Mouse (Mus musculus): Measurements from ENCODE around the gene Rap1b.

The Rap1b gene

GRCm38 (mm10) chr10:117818600-117818999 is 27.2 kb downstream of the Rap1b start:
- WGBS, result 82% methylated on average over 6 of the region's 6 CpGs

DNA sequence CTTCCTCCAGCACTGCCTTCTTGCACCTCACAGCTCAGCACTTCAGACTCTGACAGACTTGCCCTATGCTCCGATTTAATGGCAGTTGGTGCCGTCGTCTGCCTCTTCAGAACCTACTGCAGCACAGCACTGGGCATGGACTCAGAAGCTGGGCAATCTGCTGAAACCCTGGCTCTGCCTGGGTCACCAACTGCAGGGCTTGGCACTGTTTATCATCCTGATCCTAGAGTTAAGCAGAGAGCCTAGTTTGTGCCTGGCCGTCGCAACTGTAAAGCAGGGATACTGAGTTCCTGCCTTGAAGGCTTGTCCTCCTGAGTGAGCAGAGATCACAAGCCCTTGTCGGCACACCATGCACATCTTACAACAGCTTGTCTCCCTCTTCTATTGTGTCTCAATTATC is 29.1 kb downstream of the Rap1b start:
- WGBS, result 90% methylated on average over 6 of the region's 6 CpGs

DNA sequence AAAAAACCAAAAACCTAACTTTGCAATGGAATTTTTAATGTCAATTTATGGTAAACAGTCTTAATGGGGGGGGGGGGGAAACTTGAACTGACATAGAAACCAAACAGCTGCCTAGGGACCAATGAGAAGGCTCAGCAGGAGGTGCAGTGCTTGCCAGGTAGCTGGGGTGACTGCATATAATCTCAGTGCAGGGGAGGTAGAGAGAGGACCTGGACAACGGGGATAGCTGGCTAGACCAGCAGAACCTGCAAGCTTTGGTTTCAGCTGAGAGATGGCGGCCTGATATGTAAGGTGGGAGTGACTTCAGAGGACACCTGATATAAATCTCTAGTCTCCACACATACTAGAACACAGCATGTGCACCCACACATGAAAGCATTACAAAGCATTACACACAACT is 33.3 kb downstream of the Rap1b start:
- 93% methylated on average over 2 of the region's 2 CpGs for WGBS

GRCm38 (mm10) chr10:117811555-117811954 is 34.3 kb downstream of the Rap1b start:
- WGBS, result 95% methylated on average over 8 of the region's 8 CpGs

DNA sequence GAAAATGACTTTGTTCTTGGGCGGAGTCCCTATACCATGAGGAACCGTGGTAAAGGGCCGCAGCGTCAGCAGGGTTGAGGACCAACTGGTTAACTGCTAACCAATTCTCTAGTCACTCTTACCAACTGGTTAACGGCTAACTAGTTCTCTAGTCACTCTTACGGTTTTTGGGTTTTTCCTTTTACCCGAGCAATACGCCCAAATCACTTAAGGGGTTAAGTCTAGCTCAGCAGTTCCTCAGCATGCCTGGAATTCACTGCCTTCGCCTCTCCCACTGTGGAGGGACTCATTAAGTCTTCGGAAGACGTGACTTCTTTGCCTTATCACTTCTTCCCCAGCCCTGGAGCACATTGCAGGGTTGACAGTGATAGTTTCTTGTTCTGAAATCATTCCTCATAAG is 35.3 kb downstream of the Rap1b start:
- 80% methylated on average over 11 of the region's 11 CpGs for WGBS

GRCm38 (mm10) chr10:117808068-117808467 is 37.8 kb downstream of the Rap1b start:
- WGBS, result 84% methylated on average over 6 of the region's 6 CpGs

- 50% methylated on average over 9 of the region's 9 CpGs for WGBS
These were observed 39.9 kb downstream of the Rap1b start for GRCm38 (mm10) chr10:117805919-117806318.

- 88% methylated on average over 31 of the region's 31 CpGs for WGBS
These were observed 41.7 kb downstream of the Rap1b start for GRCm38 (mm10) chr10:117803870-117804850.

DNA sequence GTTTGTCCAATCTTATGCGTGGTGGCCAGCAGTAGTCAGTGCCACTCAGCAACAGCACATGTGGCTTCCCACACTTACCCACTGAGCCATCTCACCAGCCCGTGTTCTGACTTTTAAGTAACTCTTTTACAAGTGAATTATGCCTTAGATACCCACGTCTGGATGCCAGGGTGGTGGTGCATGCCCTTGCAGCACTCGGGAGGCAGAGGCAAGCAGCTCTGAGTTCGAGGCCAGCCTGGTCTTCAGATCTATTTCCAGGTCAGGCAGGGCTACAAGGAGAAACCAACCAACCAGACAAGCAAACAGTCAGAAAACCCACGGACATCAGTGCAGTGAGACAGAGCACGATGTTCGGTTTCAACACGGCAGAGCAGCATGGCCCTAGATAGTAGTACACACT is 43.9 kb downstream of the Rap1b start:
- 94% methylated on average over 9 of the region's 9 CpGs for WGBS

GRCm38 (mm10) chr10:117799806-117800205 is 46.0 kb downstream of the Rap1b start:
- WGBS, result 92% methylated on average over 11 of the region's 11 CpGs

- WGBS, result 90% methylated on average over 6 of the region's 6 CpGs
These were observed 47.3 kb downstream of the Rap1b start for GRCm38 (mm10) chr10:117798436-117799035.

GRCm38 (mm10) chr10:117797684-117798083 is 48.2 kb downstream of the Rap1b start:
- WGBS, result 79% methylated on average over 7 of the region's 7 CpGs

- 88% methylated on average over 12 of the region's 12 CpGs for WGBS
These were observed 48.7 kb downstream of the Rap1b start for GRCm38 (mm10) chr10:117797106-117797505.

- WGBS, result 93% methylated on average over 7 of the region's 7 CpGs
These were observed 49.7 kb downstream of the Rap1b start for GRCm38 (mm10) chr10:117796181-117796580.

- WGBS, result 80% methylated on average over 4 of the region's 4 CpGs
These were observed 50.6 kb downstream of the Rap1b start for GRCm38 (mm10) chr10:117795206-117795605.

DNA sequence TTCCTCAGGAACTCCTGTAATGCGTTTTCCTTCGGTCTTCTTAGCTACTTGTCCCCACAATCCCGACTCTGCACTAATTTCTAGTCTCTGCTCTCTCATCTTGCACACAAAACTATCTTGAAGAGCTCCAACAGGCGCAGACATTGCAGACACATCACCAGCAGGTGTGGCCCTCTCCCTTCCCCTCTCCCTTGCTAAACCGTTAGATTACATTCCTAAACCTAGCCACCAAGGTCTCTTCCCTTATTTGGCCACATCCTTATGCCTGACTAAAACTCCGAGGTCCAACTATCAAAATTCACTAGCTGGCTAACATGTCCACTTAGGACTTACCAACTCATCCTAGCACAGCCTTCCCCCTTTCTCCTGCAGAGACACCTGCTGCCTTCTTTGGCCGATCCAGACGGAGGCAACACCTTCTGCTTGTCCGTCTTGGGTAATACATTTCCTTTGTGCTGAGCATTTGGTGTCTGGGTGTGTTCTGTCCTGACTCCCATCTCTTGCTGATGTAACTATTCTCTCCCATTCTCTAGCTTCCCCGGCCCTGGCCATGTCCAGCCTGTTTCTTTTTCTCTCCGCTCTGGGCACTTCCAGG is 52.3 kb downstream of the Rap1b start:
- 75% methylated on average over 11 of the region's 11 CpGs for WGBS

- WGBS, result under 1% methylated on average over 75 of the region's 75 CpGs
These were observed 53.4 kb downstream of the Rap1b start, which contains the start of gene Nup107 for GRCm38 (mm10) chr10:117792141-117793091. Nup107 (minus strand) TSS chr10:117792705.

GRCm38 (mm10) chr10:117791171-117791470 is 54.7 kb downstream of the Rap1b start:
- WGBS, result 93% methylated on average over 2 of the region's 2 CpGs

DNA sequence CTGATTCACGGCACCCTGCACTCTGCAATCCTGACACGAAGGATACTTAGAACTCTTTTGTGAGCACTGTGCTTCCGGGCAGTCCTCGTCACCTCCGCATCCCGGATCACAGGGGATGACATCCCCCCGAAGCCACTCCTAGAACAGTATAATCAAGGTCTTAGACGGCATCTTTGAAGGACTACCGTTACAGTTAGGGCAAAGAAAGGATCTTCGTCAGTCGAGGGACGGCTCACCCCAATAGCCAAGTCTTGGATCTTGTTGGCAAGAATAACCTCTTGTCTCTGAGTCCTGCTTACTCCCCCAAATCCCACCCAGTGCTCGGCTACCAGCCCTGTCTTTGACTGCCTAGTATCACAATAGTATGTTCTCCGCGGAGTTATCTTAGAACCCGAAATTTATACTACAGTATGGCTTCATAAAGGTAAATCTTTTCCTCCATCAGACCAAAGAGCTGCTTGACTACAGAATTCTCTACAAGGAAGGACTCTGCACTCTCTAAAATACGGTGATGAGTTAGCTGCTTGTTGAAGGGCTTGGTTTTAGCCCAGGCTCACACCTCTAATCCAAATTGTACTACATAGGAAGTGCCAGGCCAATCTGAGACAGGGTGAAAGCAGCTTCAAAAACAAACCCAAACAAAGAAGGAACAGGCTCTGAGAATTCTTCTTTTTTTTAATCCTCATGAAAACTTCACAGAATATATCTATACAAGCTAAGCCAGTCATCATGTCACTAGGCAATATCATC is 55.2 kb downstream of the Rap1b start:
- WGBS, result 94% methylated on average over 17 of the region's 17 CpGs

DNA sequence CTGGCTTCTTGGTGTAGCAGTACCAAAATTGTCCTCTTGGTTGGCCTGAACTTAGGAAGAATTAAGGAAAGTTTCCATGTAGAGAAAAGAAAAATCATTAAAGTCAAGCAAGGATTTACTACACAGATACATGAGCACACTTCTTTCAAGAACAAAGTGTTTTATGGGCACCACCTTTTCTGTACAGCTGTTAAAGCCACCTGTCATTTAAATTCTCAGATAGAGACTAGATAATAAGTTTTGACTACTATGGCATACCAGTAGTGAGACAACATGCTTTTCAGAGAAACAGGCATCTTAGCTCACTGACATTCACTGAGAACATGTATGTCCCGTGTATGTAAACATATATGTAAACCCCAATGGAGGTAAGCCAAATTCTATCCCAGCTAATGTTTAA is 55.8 kb downstream of the Rap1b start:
- WGBS, result 91% methylated on average over 1 of the region's 1 CpGs

DNA sequence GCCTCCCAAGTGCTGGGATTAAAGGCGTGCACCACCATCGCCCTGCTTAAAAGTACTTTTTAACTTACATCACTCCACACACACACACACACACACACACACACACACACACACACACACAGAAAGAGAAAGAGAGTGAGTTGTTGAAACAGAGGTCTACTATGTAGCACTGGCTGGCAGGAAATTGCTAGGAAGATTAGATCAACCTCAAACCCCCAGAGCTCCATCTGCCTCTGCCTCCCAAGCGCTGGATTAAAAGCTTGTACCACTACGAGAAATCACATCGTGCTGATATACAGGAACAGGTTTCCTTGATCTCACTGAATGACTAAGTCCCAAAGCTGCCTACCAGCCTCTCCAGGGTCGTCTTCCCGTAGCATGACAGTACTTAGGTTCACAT is 61.2 kb downstream of the Rap1b start:
- WGBS, result 95% methylated on average over 7 of the region's 7 CpGs

All from cerebral cortex, adult 2 months (tissue).